Mouse (Mus musculus): ENCODE results near the gene Pxk.

Gene Pxk

GRCm38 (mm10) chr14:8207105-8207504 lies 109.1 kb downstream of the Pxk start:
- no peak for DNase-seq

GRCm38 (mm10) chr14:8207543-8207942 lies 109.5 kb downstream of the Pxk start:
- no peak for DNase-seq

GRCm38 (mm10) chr14:8208876-8209275 lies 110.9 kb downstream of the Pxk start:
- DNase-seq, result peak; percentile 68

GRCm38 (mm10) chr14:8209896-8210295 lies 111.9 kb downstream of the Pxk start:
- DNase-seq, result no peak

GRCm38 (mm10) chr14:8212996-8213395 lies 115.0 kb downstream of the Pxk start:
- no peak for DNase-seq

- peak; percentile 98 for DNase-seq
Observed at GRCm38 (mm10) chr14:8213803-8214224, 115.8 kb downstream of the Pxk start, which contains the start of gene Kctd6. TSS of gene Kctd6 (plus strand) at chr14:8214140.
